34 mouse cellular contexts compared by ENCODE assay signal in the genomic region with DNA sequence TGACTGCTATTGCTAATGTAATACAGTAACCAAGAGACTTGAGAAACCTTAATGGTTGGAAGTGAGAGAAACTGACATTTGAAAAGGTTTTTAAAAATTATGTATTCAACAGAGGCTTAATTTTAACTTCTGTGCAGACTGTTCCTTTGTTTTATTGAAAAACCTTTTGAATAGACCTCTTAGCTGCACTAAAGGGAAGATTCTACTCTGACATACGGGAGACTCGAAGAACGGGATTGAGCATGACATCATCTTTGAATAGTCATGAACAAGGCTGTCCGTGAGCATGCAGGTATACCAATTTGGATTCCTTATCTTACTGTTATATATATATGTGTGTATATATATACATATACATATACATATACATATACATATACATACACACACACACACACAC.
"Had no signal": no experiment of that assay in that cellular context is flagged by ENCODE, and none has a peak within 500 bp of the region (broad histone marks: within the 10 kb centered on the region; RNA-seq: fewer than 3 reads in every experiment).

No protein-coding gene starts in this region.

- DNase-seq: heart, postnatal 10 days; heart, postnatal 14 days; heart, postnatal 36 days; heart, postnatal 4 days; kidney, adult 11 months; kidney, adult 18-20 months; kidney, adult 2 months; kidney, adult 8-10 months; kidney, adult 9 months; kidney, postnatal 10 days; kidney, postnatal 14 days; kidney, postnatal 25 days; kidney, postnatal 36 days; kidney, postnatal 4 days; layer of hippocampus, adult 9-11 months; layer of hippocampus, postnatal 36 days had no signal

- ATAC-seq: hindbrain, embryonic 16.5 days; hindbrain, postnatal 0 days; inflammation-experienced regulatory T-cells, adult 6 months; intestine, embryonic 15.5 days; intestine, embryonic 16.5 days; intestine, postnatal 0 days had no signal

- H3K4me3 ChIP-seq: heart, embryonic 12.5 days; heart, embryonic 13.5 days; heart, embryonic 15.5 days; hindbrain, embryonic 10.5 days; hindbrain, embryonic 12.5 days; hindbrain, embryonic 13.5 days; hindbrain, embryonic 15.5 days; intestine, embryonic 15.5 days; kidney, embryonic 15.5 days; layer of hippocampus, adult 2 months; left cerebral cortex, adult 2 months had no signal

- H3K9me3 ChIP-seq: heart, embryonic 12.5 days; heart, embryonic 13.5 days; heart, embryonic 15.5 days; hindbrain, embryonic 10.5 days; hindbrain, embryonic 12.5 days; hindbrain, embryonic 13.5 days; hindbrain, embryonic 15.5 days; intestine, embryonic 15.5 days; kidney, embryonic 15.5 days had no signal

- H3K36me3 ChIP-seq: heart, embryonic 12.5 days; heart, embryonic 13.5 days; heart, embryonic 15.5 days; hindbrain, embryonic 10.5 days; hindbrain, embryonic 12.5 days; hindbrain, embryonic 13.5 days; hindbrain, embryonic 15.5 days; intestine, embryonic 15.5 days; kidney, embryonic 15.5 days had no signal

- H3K4me2 ChIP-seq: heart, embryonic 12.5 days; heart, embryonic 13.5 days; heart, embryonic 15.5 days; hindbrain, embryonic 12.5 days; hindbrain, embryonic 13.5 days; hindbrain, embryonic 14.5 days; hindbrain, embryonic 15.5 days; intestine, embryonic 15.5 days; kidney, embryonic 15.5 days had no signal

- H3K9ac ChIP-seq: heart, embryonic 12.5 days; heart, embryonic 13.5 days; heart, embryonic 15.5 days; hindbrain, embryonic 12.5 days; hindbrain, embryonic 13.5 days; hindbrain, embryonic 14.5 days; hindbrain, embryonic 15.5 days; intestine, embryonic 15.5 days; kidney, embryonic 15.5 days had no signal

- H3K4me1 ChIP-seq: heart, embryonic 12.5 days; heart, embryonic 13.5 days; heart, embryonic 15.5 days; hindbrain, embryonic 10.5 days; hindbrain, embryonic 12.5 days; hindbrain, embryonic 13.5 days; hindbrain, embryonic 15.5 days; intestine, embryonic 15.5 days had no signal

- H3K27ac ChIP-seq: heart, embryonic 13.5 days; heart, embryonic 15.5 days; hindbrain, embryonic 10.5 days; hindbrain, embryonic 12.5 days; hindbrain, embryonic 13.5 days; hindbrain, embryonic 14.5 days; hindbrain, embryonic 15.5 days; hindbrain, postnatal 0 days; intestine, embryonic 15.5 days; kidney, embryonic 15.5 days; kidney, postnatal 0 days; layer of hippocampus, adult 2 months; left cerebral cortex, adult 2 months had no signal

- H3K27me3 ChIP-seq: heart, embryonic 12.5 days; heart, embryonic 13.5 days; heart, embryonic 15.5 days; hindbrain, embryonic 12.5 days; hindbrain, embryonic 13.5 days; hindbrain, embryonic 15.5 days; intestine, embryonic 15.5 days; kidney, embryonic 15.5 days had no signal
